Mouse (Mus musculus): Measurements from ENCODE around the gene Ajm1.

DNA sequence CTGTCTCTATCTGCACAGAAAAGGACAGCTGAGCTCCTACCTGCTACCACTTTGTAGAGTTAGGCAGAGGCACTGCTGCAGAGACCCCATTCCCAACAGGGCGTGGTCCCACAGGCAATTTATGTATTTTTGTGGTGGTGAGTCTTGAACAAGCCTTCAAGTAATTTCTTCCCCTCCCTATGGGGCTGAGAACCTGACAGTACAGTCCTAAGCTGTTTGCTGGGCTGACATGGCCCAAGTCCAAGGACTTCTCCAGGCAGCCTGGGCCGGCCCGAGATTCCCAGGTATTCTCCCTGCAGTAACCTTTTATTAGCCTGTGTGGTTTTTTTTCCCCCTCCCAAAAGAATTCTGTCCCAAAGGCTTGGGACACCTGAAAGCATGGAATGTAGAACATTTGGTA lies 2.6 kb upstream of the Ajm1 start:
- TF ChIP-seq CTCF (IDR thresholded peaks at IDR 0.05; ENCODE audit: control insufficient read depth, insufficient read depth, insufficient replicate concordance, low read depth, low read length) (no peak), POLR2A (IDR thresholded peaks at IDR 0.05; ENCODE audit: control insufficient read depth, low read depth, low read length) (no peak)

Data from testis, adult 2 months (tissue).